Mouse (Mus musculus): Measurements from ENCODE around the gene Slc30a7. TPM values are rescaled to one million over a fixed set of nuclear protein-coding genes. Genes with fewer than 3 reads are reported as not detected.

The Slc30a7 gene
- polyA plus RNA-seq, 1 experiment from 2014 or later: 37.0 TPM

GRCm38 (mm10) chr3:115983217-115983616 is 24.0 kb downstream of the Slc30a7 start:
- Histone ChIP-seq H3K4me3 (ENCODE audit: low read depth, low read length) (no peak overlapping the region), H3K36me3 (ENCODE audit: control insufficient read depth, insufficient read depth, low read length) (peaks cover 36% of the 10 kb centered on the region), H3K9ac (replicated peaks; ENCODE audit: low read depth, low read length) (no peak overlapping the region), H3K4me2 (replicated peaks; ENCODE audit: low read depth, low read length) (no peak overlapping the region), H3K4me1 (ENCODE audit: control insufficient read depth, insufficient read depth, low read length) (no peaks in the 10 kb centered on the region), H3K9me3 (ENCODE audit: control insufficient read depth, low read depth, low read length) (no peaks in the 10 kb centered on the region), H3K27ac (ENCODE audit: low read length) (no peak overlapping the region), H3K27me3 (ENCODE audit: control insufficient read depth, insufficient read depth, low read length) (no peaks in the 10 kb centered on the region)
- 94% methylated on average over 8 of the region's 8 CpGs for WGBS
- no peak for ATAC-seq (ENCODE audit: insufficient number of reproducible peaks, insufficient read depth, low FRiP score, low read depth)

GRCm38 (mm10) chr3:115979000-115979399 is 28.2 kb downstream of the Slc30a7 start:
- WGBS: 29% methylated on average over 1 of the region's 1 CpGs
- Histone ChIP-seq H3K27ac (ENCODE audit: low read length) (no peak overlapping the region), H3K4me3 (ENCODE audit: low read depth, low read length) (no peak overlapping the region), H3K9ac (replicated peaks; ENCODE audit: low read depth, low read length) (no peak overlapping the region), H3K4me2 (replicated peaks; ENCODE audit: low read depth, low read length) (no peak overlapping the region), H3K9me3 (ENCODE audit: control insufficient read depth, low read depth, low read length) (no peaks in the 10 kb centered on the region), H3K27me3 (ENCODE audit: control insufficient read depth, insufficient read depth, low read length) (no peaks in the 10 kb centered on the region), H3K36me3 (ENCODE audit: control insufficient read depth, insufficient read depth, low read length) (peaks cover 36% of the 10 kb centered on the region), H3K4me1 (ENCODE audit: control insufficient read depth, insufficient read depth, low read length) (no peaks in the 10 kb centered on the region)
- no peak for ATAC-seq (ENCODE audit: insufficient number of reproducible peaks, insufficient read depth, low FRiP score, low read depth)

GRCm38 (mm10) chr3:115974995-115975394 is 32.2 kb downstream of the Slc30a7 start:
- Histone ChIP-seq H3K27ac (ENCODE audit: low read length) (no peak overlapping the region), H3K27me3 (ENCODE audit: control insufficient read depth, insufficient read depth, low read length) (no peaks in the 10 kb centered on the region), H3K4me2 (replicated peaks; ENCODE audit: low read depth, low read length) (no peak overlapping the region), H3K9me3 (ENCODE audit: control insufficient read depth, low read depth, low read length) (no peaks in the 10 kb centered on the region), H3K4me1 (ENCODE audit: control insufficient read depth, insufficient read depth, low read length) (no peaks in the 10 kb centered on the region), H3K9ac (replicated peaks; ENCODE audit: low read depth, low read length) (no peak overlapping the region), H3K4me3 (ENCODE audit: low read depth, low read length) (no peak overlapping the region), H3K36me3 (ENCODE audit: control insufficient read depth, insufficient read depth, low read length) (peaks cover 33% of the 10 kb centered on the region)
- 92% methylated on average over 10 of the region's 10 CpGs for WGBS
- no peak for ATAC-seq (ENCODE audit: insufficient number of reproducible peaks, insufficient read depth, low FRiP score, low read depth)

- no peak overlapping the region for H3K9ac ChIP-seq (replicated peaks; ENCODE audit: low read depth, low read length)
- no peaks in the 10 kb centered on the region for H3K27me3 ChIP-seq (ENCODE audit: control insufficient read depth, insufficient read depth, low read length)
- H3K36me3 ChIP-seq (ENCODE audit: control insufficient read depth, insufficient read depth, low read length): peaks cover 28% of the 10 kb centered on the region
- ATAC-seq (ENCODE audit: insufficient number of reproducible peaks, insufficient read depth, low FRiP score, low read depth): no peak
- no peaks in the 10 kb centered on the region for H3K9me3 ChIP-seq (ENCODE audit: control insufficient read depth, low read depth, low read length)
- H3K4me2 ChIP-seq (replicated peaks; ENCODE audit: low read depth, low read length): no peak overlapping the region
- no peaks in the 10 kb centered on the region for H3K4me1 ChIP-seq (ENCODE audit: control insufficient read depth, insufficient read depth, low read length)
- H3K4me3 ChIP-seq (ENCODE audit: low read depth, low read length): no peak overlapping the region
- WGBS: 89% methylated on average over 6 of the region's 6 CpGs
- no peak overlapping the region for H3K27ac ChIP-seq (ENCODE audit: low read length)
These were observed 33.0 kb downstream of the Slc30a7 start for GRCm38 (mm10) chr3:115974228-115974627.

- Histone ChIP-seq H3K4me3 (ENCODE audit: low read depth, low read length) (no peak overlapping the region), H3K9me3 (ENCODE audit: control insufficient read depth, low read depth, low read length) (no peaks in the 10 kb centered on the region), H3K36me3 (ENCODE audit: control insufficient read depth, insufficient read depth, low read length) (peaks cover 20% of the 10 kb centered on the region), H3K27ac (ENCODE audit: low read length) (no peak overlapping the region), H3K4me1 (ENCODE audit: control insufficient read depth, insufficient read depth, low read length) (no peaks in the 10 kb centered on the region), H3K9ac (replicated peaks; ENCODE audit: low read depth, low read length) (no peak overlapping the region), H3K4me2 (replicated peaks; ENCODE audit: low read depth, low read length) (no peak overlapping the region), H3K27me3 (ENCODE audit: control insufficient read depth, insufficient read depth, low read length) (no peaks in the 10 kb centered on the region)
- no peak for ATAC-seq (ENCODE audit: insufficient number of reproducible peaks, insufficient read depth, low FRiP score, low read depth)
- WGBS: 92% methylated on average over 14 of the region's 14 CpGs
These were observed 35.1 kb downstream of the Slc30a7 start for GRCm38 (mm10) chr3:115971891-115972646.

GRCm38 (mm10) chr3:115971045-115971785 is 36.0 kb downstream of the Slc30a7 start:
- peaks cover 18% of the 10 kb centered on the region for H3K36me3 ChIP-seq (ENCODE audit: control insufficient read depth, insufficient read depth, low read length)
- no peaks in the 10 kb centered on the region for H3K27me3 ChIP-seq (ENCODE audit: control insufficient read depth, insufficient read depth, low read length)
- no peak overlapping the region for H3K9ac ChIP-seq (replicated peaks; ENCODE audit: low read depth, low read length)
- no peaks in the 10 kb centered on the region for H3K9me3 ChIP-seq (ENCODE audit: control insufficient read depth, low read depth, low read length)
- ATAC-seq (ENCODE audit: insufficient number of reproducible peaks, insufficient read depth, low FRiP score, low read depth): no peak
- WGBS: 92% methylated on average over 20 of the region's 20 CpGs
- no peak overlapping the region for H3K4me3 ChIP-seq (ENCODE audit: low read depth, low read length)
- H3K4me2 ChIP-seq (replicated peaks; ENCODE audit: low read depth, low read length): no peak overlapping the region
- H3K4me1 ChIP-seq (ENCODE audit: control insufficient read depth, insufficient read depth, low read length): no peaks in the 10 kb centered on the region
- no peak overlapping the region for H3K27ac ChIP-seq (ENCODE audit: low read length)

- 87% methylated on average over 10 of the region's 10 CpGs for WGBS
- H3K4me3 ChIP-seq (ENCODE audit: low read depth, low read length): no peak overlapping the region
- H3K9me3 ChIP-seq (ENCODE audit: control insufficient read depth, low read depth, low read length): no peaks in the 10 kb centered on the region
- no peak overlapping the region for H3K27ac ChIP-seq (ENCODE audit: low read length)
- no peak overlapping the region for H3K9ac ChIP-seq (replicated peaks; ENCODE audit: low read depth, low read length)
- peaks cover 16% of the 10 kb centered on the region for H3K36me3 ChIP-seq (ENCODE audit: control insufficient read depth, insufficient read depth, low read length)
- ATAC-seq (ENCODE audit: insufficient number of reproducible peaks, insufficient read depth, low FRiP score, low read depth): no peak
- H3K27me3 ChIP-seq (ENCODE audit: control insufficient read depth, insufficient read depth, low read length): no peaks in the 10 kb centered on the region
- no peak overlapping the region for H3K4me2 ChIP-seq (replicated peaks; ENCODE audit: low read depth, low read length)
- no peaks in the 10 kb centered on the region for H3K4me1 ChIP-seq (ENCODE audit: control insufficient read depth, insufficient read depth, low read length)
These were observed 38.3 kb downstream of the Slc30a7 start for GRCm38 (mm10) chr3:115968745-115969530.

- no peaks in the 10 kb centered on the region for H3K9me3 ChIP-seq (ENCODE audit: control insufficient read depth, low read depth, low read length)
- H3K4me3 ChIP-seq (ENCODE audit: low read depth, low read length): no peak overlapping the region
- no peaks in the 10 kb centered on the region for H3K4me1 ChIP-seq (ENCODE audit: control insufficient read depth, insufficient read depth, low read length)
- no peak overlapping the region for H3K4me2 ChIP-seq (replicated peaks; ENCODE audit: low read depth, low read length)
- peaks cover 2% of the 10 kb centered on the region; the same call in 1 of the 2 replicates for H3K36me3 ChIP-seq (ENCODE audit: control insufficient read depth, insufficient read depth, low read length)
- H3K27me3 ChIP-seq (ENCODE audit: control insufficient read depth, insufficient read depth, low read length): no peaks in the 10 kb centered on the region
- WGBS: 87% methylated on average over 5 of the region's 5 CpGs
- no peak for ATAC-seq (ENCODE audit: insufficient number of reproducible peaks, insufficient read depth, low FRiP score, low read depth)
- no peak overlapping the region for H3K27ac ChIP-seq (ENCODE audit: low read length)
- no peak overlapping the region for H3K9ac ChIP-seq (replicated peaks; ENCODE audit: low read depth, low read length)
These were observed 43.1 kb downstream of the Slc30a7 start for GRCm38 (mm10) chr3:115964071-115964470.
